Mouse (Mus musculus) adrenal gland, adult 10 weeks (tissue): ENCODE results near the gene Negr1. TPM values are rescaled to one million over a fixed set of nuclear protein-coding genes. Genes with fewer than 3 reads are reported as not detected.

ENCODE experiments used
- polyA plus RNA-seq: library from polyadenylated mRNA; stranded (reverse); fragments of 350-450 nt; fragmentation: Illumina TruSeq; extraction: RNeasy Lipid Tissue Mini Kit (QIAGEN cat#74804); gene quantifications from one replicate; pipeline ENCODE4 v1.2.3, GENCODE M21; 2014; ENCODE audit warnings: low read depth, low replicate concordance

Negr1 gene
- 20.2 TPM for polyA plus RNA-seq

DNA sequence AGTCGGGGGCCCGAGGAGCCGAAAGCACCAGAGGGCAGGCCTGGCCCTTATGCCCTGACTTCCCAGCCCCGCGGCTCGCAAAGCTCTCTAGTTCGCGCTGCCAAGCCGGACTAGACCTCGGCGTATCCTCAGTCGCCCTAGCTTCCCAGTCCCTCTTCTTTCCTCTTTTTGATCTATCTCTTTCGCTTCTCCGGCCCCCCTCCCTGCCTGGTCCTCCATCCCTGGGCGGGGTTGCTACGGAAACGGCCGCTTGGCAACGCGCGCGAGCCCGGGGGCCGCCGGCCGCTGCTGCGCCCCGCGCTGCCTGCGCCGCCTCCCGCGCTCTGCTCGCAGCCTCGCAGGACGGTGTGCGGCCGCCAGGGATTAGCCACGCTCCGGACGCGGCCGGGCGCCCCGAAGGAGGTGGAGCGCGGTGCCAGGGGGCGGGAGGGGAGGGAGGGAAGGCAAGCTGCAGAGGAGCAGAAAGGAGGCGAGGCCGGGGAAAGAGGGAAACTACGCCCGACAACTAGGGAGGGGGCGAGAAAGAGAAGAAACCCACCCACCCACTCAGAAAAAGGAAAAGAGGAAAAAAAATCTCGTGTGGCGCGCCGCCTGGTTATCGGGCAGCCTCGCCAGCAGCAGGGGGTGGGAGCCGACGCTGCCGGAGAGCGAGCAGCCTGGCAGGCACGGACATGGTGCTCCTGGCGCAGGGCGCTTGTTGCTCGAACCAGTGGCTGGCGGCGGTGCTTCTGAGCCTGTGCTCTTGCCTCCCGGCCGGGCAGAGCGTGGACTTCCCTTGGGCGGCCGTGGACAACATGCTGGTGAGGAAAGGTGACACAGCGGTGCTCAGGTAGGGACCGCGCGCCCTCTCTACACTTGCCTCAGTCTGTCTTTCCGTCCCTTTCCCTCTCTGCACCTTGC, at the start of gene Negr1:
Gene Negr1 (plus strand): TSS at position 271 of the 900 bp plus-strand sequence.

